Mouse (Mus musculus): ENCODE results near the gene Gm49388.
"Not testable (repeated sequence)": the region's sequence is repeated elsewhere in the genome, so short reads cannot be mapped to it uniquely, and the experiment has no call there.

Gene Gm49388

GRCm38 (mm10) chr7:127808821-127809220 is 23.4 kb downstream of the Gm49388 start:
- no peak for DNase-seq

DNA sequence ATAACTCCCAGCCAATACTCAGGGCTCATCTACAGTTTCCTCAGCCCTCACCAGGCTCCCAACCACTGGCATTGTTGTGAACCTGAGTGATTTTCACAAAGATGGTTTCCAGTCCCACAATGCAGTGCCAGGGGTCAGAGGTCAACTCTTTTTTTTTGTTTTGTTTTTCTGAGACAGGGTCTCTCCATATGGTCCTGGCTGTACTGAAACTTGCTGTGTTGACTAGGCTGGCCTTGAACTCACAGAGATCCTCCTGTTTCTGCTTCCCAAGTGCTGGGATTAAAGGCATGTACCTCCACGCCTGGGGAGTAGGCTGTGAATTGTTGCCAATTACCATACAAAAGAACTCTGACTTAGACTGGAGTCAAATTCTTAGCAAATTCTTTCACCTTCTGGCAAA is 24.4 kb downstream of the Gm49388 start:
- DNase-seq, result no peak

GRCm38 (mm10) chr7:127810650-127811049 is 25.2 kb downstream of the Gm49388 start:
- DNase-seq, result no peak

DNA sequence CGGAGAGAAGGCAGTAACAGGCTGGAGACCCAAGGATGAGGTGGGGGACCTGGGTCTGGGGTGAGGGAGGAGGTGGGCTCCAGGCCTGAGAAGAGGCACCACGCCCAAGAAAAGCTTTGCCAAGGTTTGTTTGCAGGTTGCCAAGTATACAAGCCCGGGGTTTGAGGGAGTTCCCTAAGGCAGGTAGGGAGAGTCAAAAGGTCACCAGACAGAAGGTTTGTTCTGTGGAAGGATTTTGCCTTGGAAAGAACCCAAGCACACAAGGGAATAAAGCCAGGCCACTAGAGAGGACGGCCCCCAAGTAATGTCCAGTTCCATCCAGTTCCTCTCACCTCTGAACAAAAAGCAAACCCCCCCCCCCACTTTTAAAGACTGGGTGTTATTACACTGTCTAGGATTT is 25.8 kb downstream of the Gm49388 start:
- no peak for DNase-seq

GRCm38 (mm10) chr7:127812292-127812691 is 26.9 kb downstream of the Gm49388 start:
- no peak for DNase-seq

- DNase-seq, result no peak
Measured at GRCm38 (mm10) chr7:127813821-127814220, 28.4 kb downstream of the Gm49388 start.

- DNase-seq, result no peak
Measured at GRCm38 (mm10) chr7:127814241-127814921, 29.0 kb downstream of the Gm49388 start.

- no peak for DNase-seq
Measured at GRCm38 (mm10) chr7:127815116-127815665, 29.8 kb downstream of the Gm49388 start.

DNA sequence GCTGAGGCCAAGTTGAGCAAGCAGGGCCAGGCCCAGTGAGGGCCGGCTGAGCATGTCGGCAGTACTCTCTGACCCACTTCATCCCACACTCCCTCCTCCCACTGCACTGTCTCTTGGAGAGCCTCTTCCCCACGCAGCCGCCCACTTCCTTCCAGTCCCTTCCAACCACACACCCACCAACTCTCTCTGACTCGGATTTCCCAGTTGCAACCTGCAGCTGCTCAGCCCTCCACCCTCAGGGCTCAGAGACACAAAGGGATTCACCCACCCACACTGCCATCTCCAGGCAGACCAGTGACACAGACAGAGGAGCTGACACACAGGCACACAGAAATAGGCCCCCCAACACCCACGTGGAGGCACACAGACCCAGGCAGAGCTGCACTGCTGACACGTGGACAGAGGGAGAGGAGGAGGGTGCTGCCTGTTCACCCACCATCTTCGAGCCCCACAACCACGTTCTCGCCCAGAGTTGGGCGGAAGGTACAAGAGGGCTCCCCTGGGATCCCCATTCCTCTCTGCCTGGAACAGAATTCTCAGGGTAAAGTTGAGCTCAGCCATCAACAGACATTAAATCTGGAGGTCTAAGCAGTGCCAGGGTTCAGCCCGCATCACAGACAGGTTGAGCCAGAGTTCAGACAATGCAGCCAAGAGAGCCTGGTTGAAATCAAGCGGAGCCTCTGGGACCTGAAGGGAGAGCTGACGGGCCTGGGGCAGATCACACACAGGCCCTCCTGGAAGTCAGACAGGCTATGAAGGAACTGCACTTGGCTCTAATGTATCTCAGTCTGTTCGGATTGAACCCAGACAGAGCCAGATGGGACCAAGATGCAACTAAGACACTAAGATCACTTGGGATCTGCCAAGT is 30.8 kb downstream of the Gm49388 start:
- peak; percentile 72 for DNase-seq

- DNase-seq, result no peak
Measured at GRCm38 (mm10) chr7:127817053-127817452, 31.6 kb downstream of the Gm49388 start.

- DNase-seq, result no peak
Measured at GRCm38 (mm10) chr7:127817776-127818175, 32.4 kb downstream of the Gm49388 start.

GRCm38 (mm10) chr7:127820836-127821509 is 35.6 kb downstream of the Gm49388 start:
- no peak for DNase-seq

DNA sequence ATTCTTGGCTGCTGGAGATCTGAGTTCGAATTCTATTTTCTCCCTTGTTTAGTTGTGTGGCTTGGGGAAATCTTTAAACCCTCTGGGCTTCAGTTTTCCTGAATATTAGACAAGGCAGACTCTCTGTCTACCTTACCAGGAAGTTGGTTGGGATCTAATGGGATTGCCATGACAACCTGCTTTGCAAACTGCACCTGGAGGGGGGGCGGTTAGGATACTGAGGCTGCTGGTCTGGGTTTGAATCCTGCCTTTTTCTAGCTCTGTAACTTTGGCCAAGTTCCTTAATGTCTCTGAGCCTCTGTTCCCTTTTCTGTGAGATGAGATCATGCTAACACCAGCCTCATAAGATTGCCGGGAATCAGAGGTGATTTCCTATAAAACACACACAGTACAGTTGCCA is 37.1 kb downstream of the Gm49388 start:
- DNase-seq, result no peak

- no peak for DNase-seq
Measured at GRCm38 (mm10) chr7:127823236-127824171, 38.1 kb downstream of the Gm49388 start.

- DNase-seq, result peak; percentile 76
Measured at GRCm38 (mm10) chr7:127824176-127824871, 38.9 kb downstream of the Gm49388 start, which contains the start of the genes Stx4a and Stx1b. Stx4a (plus strand) TSS chr7:127824294. Stx1b (minus strand) TSS chr7:127824549.

DNA sequence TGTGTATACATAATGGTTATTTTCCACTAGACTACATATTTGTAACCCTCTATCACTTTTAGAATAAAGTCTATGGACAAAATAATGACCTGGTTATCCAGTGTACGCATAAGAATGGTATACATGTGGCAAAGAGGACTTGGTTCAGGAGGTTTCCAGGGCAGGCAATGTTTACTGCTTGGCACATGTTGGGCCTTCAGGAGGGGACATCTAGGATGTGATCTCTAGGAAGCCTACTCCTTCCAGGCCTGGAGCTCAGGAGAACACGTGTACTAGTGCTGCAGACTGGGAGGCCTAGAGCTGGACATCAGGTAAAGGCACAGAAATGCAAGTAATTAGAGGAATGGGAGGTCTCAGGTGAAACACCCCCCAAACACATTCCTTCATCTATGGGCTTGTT is 50.1 kb downstream of the Gm49388 start:
- no peak for DNase-seq

GRCm38 (mm10) chr7:127837473-127837872 is 52.1 kb downstream of the Gm49388 start:
- no peak for DNase-seq

GRCm38 (mm10) chr7:127837878-127838277 is 52.5 kb downstream of the Gm49388 start:
- not testable (repeated sequence) for DNase-seq

DNA sequence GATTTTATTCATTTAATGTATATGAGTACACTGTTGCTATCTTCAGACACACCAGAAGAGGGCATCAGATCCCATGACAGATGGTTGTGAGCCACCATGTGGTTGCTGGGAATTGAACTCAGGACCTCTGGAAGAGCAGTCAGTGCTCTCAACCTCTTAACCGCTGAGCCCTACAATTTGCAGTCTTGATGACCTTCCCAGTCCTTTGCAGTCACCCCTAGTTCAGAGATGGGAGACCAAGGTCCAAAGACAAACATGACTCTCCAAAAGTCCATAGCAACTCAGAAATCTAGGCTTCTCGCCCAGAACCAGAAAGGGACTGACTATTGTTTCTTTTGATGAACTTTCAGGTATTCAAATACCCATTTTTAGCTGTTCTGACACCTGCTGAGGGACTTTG is 54.6 kb downstream of the Gm49388 start:
- not testable (repeated sequence) for DNase-seq

DNA sequence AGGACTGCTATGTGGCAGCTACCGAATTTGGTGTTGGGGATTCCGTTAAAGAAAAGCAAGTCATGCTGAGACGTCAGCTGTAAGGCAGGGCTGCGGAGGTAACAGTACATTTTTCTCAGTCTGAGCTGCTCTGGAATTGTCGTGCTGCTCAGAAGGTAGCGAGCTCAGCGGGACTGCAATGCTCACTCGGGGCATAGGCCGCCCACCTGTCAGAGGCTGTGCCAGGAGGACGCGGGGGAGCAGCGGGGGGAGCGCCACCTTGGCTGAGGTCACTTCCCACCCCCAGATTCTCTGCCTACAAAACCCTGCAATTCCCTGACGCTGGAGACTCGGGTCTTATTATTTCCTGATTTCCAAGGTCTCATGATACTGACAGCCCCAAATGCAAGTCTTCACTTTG is 55.5 kb downstream of the Gm49388 start:
- peak; percentile 79 for DNase-seq

- peak; percentile 98 for DNase-seq
Measured at GRCm38 (mm10) chr7:127841340-127842000, 56.1 kb downstream of the Gm49388 start.
